Mouse (Mus musculus): Measurements from ENCODE around the gene Abat. TPM values are rescaled to one million over a fixed set of nuclear protein-coding genes. Genes with fewer than 3 reads are reported as not detected.

Abat gene
- polyA plus RNA-seq, 1 experiment, result 5.1 TPM

- Histone ChIP-seq H3K4me1 (ENCODE audit: control insufficient read depth, insufficient read depth, insufficient read length) (no peaks in the 10 kb centered on the region), H3K36me3 (ENCODE audit: control insufficient read depth, insufficient read depth, low read length) (peaks cover 23% of the 10 kb centered on the region), H3K4me3 (ENCODE audit: extremely low read depth, insufficient read depth, insufficient read length) (no peak overlapping the region), H3K27me3 (ENCODE audit: control insufficient read depth, insufficient read depth, low read length) (no peaks in the 10 kb centered on the region), H3K27ac (ENCODE audit: insufficient read depth, low read length) (no peak overlapping the region)
- DNase-seq (ENCODE audit: low read depth in 1 of 2, low spot score in 2 of 2), result no peak
- 97% methylated on average over 4 of the region's 4 CpGs for WGBS
- TF ChIP-seq POLR2A (IDR thresholded peaks at IDR 0.05; ENCODE audit: low read depth, low read length), result no peak
- TF ChIP-seq CTCF (IDR thresholded peaks at IDR 0.05; ENCODE audit: extremely low read depth, insufficient read depth, insufficient read length, insufficient replicate concordance), result no peak
Observed at GRCm38 (mm10) chr16:8658764-8659163, 145.5 kb downstream of the Abat start.

GRCm38 (mm10) chr16:8663022-8663421 lies 149.8 kb downstream of the Abat start:
- H3K27me3 ChIP-seq (ENCODE audit: control insufficient read depth, insufficient read depth, low read length), result no peaks in the 10 kb centered on the region
- peaks cover 3% of the 10 kb centered on the region; the same call in 1 of the 2 replicates for H3K4me1 ChIP-seq (ENCODE audit: control insufficient read depth, insufficient read depth, insufficient read length)
- 48% methylated on average over 2 of the region's 2 CpGs for WGBS
- no peak overlapping the region for H3K4me3 ChIP-seq (ENCODE audit: extremely low read depth, insufficient read depth, insufficient read length)
- no peak for DNase-seq (ENCODE audit: low read depth in 1 of 2, low spot score in 2 of 2)
- peaks cover 11% of the 10 kb centered on the region for H3K36me3 ChIP-seq (ENCODE audit: control insufficient read depth, insufficient read depth, low read length)
- no peak overlapping the region for H3K27ac ChIP-seq (ENCODE audit: insufficient read depth, low read length)
- TF ChIP-seq CTCF (IDR thresholded peaks at IDR 0.05; ENCODE audit: extremely low read depth, insufficient read depth, insufficient read length, insufficient replicate concordance) (no peak), POLR2A (IDR thresholded peaks at IDR 0.05; ENCODE audit: low read depth, low read length) (no peak)

- H3K27me3 ChIP-seq (ENCODE audit: control insufficient read depth, insufficient read depth, low read length), result no peaks in the 10 kb centered on the region
- peaks cover 3% of the 10 kb centered on the region; the same call in 1 of the 2 replicates for H3K4me1 ChIP-seq (ENCODE audit: control insufficient read depth, insufficient read depth, insufficient read length)
- peaks cover 11% of the 10 kb centered on the region for H3K36me3 ChIP-seq (ENCODE audit: control insufficient read depth, insufficient read depth, low read length)
- no peak overlapping the region for H3K27ac ChIP-seq (ENCODE audit: insufficient read depth, low read length)
- DNase-seq (ENCODE audit: low read depth in 1 of 2, low spot score in 2 of 2), result no peak
- TF ChIP-seq CTCF (IDR thresholded peaks at IDR 0.05; ENCODE audit: extremely low read depth, insufficient read depth, insufficient read length, insufficient replicate concordance) (no peak), POLR2A (IDR thresholded peaks at IDR 0.05; ENCODE audit: low read depth, low read length) (no peak)
- 92% methylated on average over 24 of the region's 24 CpGs for WGBS
- H3K4me3 ChIP-seq (ENCODE audit: extremely low read depth, insufficient read depth, insufficient read length), result no peak overlapping the region
Observed at GRCm38 (mm10) chr16:8663606-8664539, 150.6 kb downstream of the Abat start.

DNA sequence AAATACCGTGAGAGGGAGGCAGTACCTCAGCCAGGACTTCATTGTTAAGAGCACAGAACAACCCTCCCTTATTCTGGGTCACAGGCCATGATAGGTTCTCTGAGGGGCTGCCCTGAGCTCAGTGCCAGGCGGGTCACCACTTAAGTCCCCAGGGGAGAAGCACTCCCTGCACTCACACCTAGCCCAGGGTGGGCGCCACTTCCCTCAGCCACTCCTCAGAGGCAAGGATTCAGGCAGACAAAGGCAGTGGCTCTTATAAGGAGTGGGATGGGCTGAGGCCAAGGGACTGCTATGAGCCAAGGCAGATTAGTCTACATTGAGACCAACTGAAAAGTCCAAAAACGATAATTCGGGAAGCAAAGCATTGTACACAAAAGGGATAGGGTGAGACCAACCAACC lies 152.1 kb downstream of the Abat start:
- H3K4me1 ChIP-seq (ENCODE audit: control insufficient read depth, insufficient read depth, insufficient read length), result peaks cover 3% of the 10 kb centered on the region; the same call in 1 of the 2 replicates
- 94% methylated on average over 5 of the region's 5 CpGs for WGBS
- H3K4me3 ChIP-seq (ENCODE audit: extremely low read depth, insufficient read depth, insufficient read length), result no peak overlapping the region
- H3K27ac ChIP-seq (ENCODE audit: insufficient read depth, low read length), result no peak overlapping the region
- DNase-seq (ENCODE audit: low read depth in 1 of 2, low spot score in 2 of 2), result no peak
- peaks cover 9% of the 10 kb centered on the region for H3K36me3 ChIP-seq (ENCODE audit: control insufficient read depth, insufficient read depth, low read length)
- no peaks in the 10 kb centered on the region for H3K27me3 ChIP-seq (ENCODE audit: control insufficient read depth, insufficient read depth, low read length)
- TF ChIP-seq POLR2A (IDR thresholded peaks at IDR 0.05; ENCODE audit: low read depth, low read length) (no peak), CTCF (IDR thresholded peaks at IDR 0.05; ENCODE audit: extremely low read depth, insufficient read depth, insufficient read length, insufficient replicate concordance) (no peak)

GRCm38 (mm10) chr16:8666452-8666851 lies 153.2 kb downstream of the Abat start:
- 34% methylated on average over 2 of the region's 2 CpGs for WGBS
- H3K27me3 ChIP-seq (ENCODE audit: control insufficient read depth, insufficient read depth, low read length), result no peaks in the 10 kb centered on the region
- DNase-seq (ENCODE audit: low read depth in 1 of 2, low spot score in 2 of 2), result no peak
- no peak overlapping the region; the same call in 1 of the 2 replicates for H3K27ac ChIP-seq (ENCODE audit: insufficient read depth, low read length)
- peaks cover 5% of the 10 kb centered on the region for H3K4me1 ChIP-seq (ENCODE audit: control insufficient read depth, insufficient read depth, insufficient read length)
- peaks cover 5% of the 10 kb centered on the region; the same call in 1 of the 2 replicates for H3K36me3 ChIP-seq (ENCODE audit: control insufficient read depth, insufficient read depth, low read length)
- TF ChIP-seq POLR2A (IDR thresholded peaks at IDR 0.05; ENCODE audit: low read depth, low read length) (no peak), CTCF (IDR thresholded peaks at IDR 0.05; ENCODE audit: extremely low read depth, insufficient read depth, insufficient read length, insufficient replicate concordance) (no peak)
- H3K4me3 ChIP-seq (ENCODE audit: extremely low read depth, insufficient read depth, insufficient read length), result no peak overlapping the region

GRCm38 (mm10) chr16:8667261-8667660 lies 154.0 kb downstream of the Abat start:
- 80% methylated on average over 7 of the region's 7 CpGs for WGBS
- Histone ChIP-seq H3K4me1 (ENCODE audit: control insufficient read depth, insufficient read depth, insufficient read length) (peaks cover 5% of the 10 kb centered on the region), H3K27ac (ENCODE audit: insufficient read depth, low read length) (no peak overlapping the region), H3K27me3 (ENCODE audit: control insufficient read depth, insufficient read depth, low read length) (no peaks in the 10 kb centered on the region), H3K36me3 (ENCODE audit: control insufficient read depth, insufficient read depth, low read length) (no peaks in the 10 kb centered on the region; the same call in 1 of the 2 replicates), H3K4me3 (ENCODE audit: extremely low read depth, insufficient read depth, insufficient read length) (no peak overlapping the region)
- no peak for DNase-seq (ENCODE audit: low read depth in 1 of 2, low spot score in 2 of 2)
- TF ChIP-seq POLR2A (IDR thresholded peaks at IDR 0.05; ENCODE audit: low read depth, low read length) (no peak), CTCF (IDR thresholded peaks at IDR 0.05; ENCODE audit: extremely low read depth, insufficient read depth, insufficient read length, insufficient replicate concordance) (no peak)

DNA sequence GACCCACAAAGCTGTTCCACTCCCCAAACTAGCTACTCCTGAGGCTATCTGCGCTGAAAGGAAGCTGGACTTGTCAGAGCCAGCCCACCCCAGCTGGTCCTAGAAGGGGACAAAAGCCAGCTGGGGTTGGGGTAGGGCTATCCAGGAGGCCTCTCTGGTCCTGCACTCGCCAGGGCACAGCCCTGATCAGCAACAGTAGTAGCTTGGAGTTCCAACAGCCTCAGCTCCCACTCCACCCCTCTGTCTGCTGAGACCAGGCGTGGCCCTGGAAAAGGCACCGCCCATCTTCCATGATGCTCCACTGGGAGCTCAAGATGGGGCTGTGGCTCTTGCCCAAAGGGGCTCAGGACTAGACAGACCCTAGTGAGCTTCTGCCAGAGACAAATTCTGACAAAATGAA lies 154.6 kb downstream of the Abat start:
- Histone ChIP-seq H3K27me3 (ENCODE audit: control insufficient read depth, insufficient read depth, low read length) (no peaks in the 10 kb centered on the region), H3K36me3 (ENCODE audit: control insufficient read depth, insufficient read depth, low read length) (no peaks in the 10 kb centered on the region; the same call in 1 of the 2 replicates), H3K27ac (ENCODE audit: insufficient read depth, low read length) (no peak overlapping the region), H3K4me1 (ENCODE audit: control insufficient read depth, insufficient read depth, insufficient read length) (peaks cover 5% of the 10 kb centered on the region), H3K4me3 (ENCODE audit: extremely low read depth, insufficient read depth, insufficient read length) (no peak overlapping the region)
- DNase-seq (ENCODE audit: low read depth in 1 of 2, low spot score in 2 of 2), result no peak
- WGBS, result 89% methylated on average over 4 of the region's 4 CpGs
- TF ChIP-seq CTCF (IDR thresholded peaks at IDR 0.05; ENCODE audit: extremely low read depth, insufficient read depth, insufficient read length, insufficient replicate concordance), result no peak
- no peak for TF ChIP-seq POLR2A (IDR thresholded peaks at IDR 0.05; ENCODE audit: low read depth, low read length)

Measured in spleen, adult 2 months (tissue).